Mouse (Mus musculus) ES-Bruce4 (cell line): ENCODE measurements around the gene Hkdc1. TPM values are rescaled to one million over a fixed set of nuclear protein-coding genes. Genes with fewer than 3 reads are reported as not detected.

Experiments
- H3K27ac ChIP-seq: 2 replicates; pipeline ENCODE4 v1.5.1; 2012; ENCODE audit warnings: low read length, inconsistent platforms; ENCODE audit not compliant: insufficient read depth
- H3K27me3 ChIP-seq: 2 replicates; pipeline ENCODE4 v1.6.1; 2012; ENCODE audit warnings: mild to moderate bottlenecking, low read length, inconsistent platforms; ENCODE audit not compliant: control insufficient read depth, poor library complexity, insufficient read depth, severe bottlenecking
- H3K36me3 ChIP-seq: 2 replicates; pipeline ENCODE4 v1.6.1; 2012; ENCODE audit warnings: inconsistent platforms, mild to moderate bottlenecking, low read length, moderate library complexity; ENCODE audit not compliant: control insufficient read depth, poor library complexity, insufficient read depth, severe bottlenecking
- H3K4me1 ChIP-seq: one replicate; pipeline ENCODE4 v1.8.1; 2011; ENCODE audit warnings: low read length; ENCODE audit not compliant: control insufficient read depth, insufficient read depth
- H3K4me3 ChIP-seq: 2 replicates; pipeline ENCODE4 v1.5.1; 2011; ENCODE audit warnings: low read depth, mild to moderate bottlenecking, low read length
- H3K9ac ChIP-seq: 2 replicates; pipeline ENCODE4 v1.6.1; 2012; ENCODE audit warnings: low read depth, mild to moderate bottlenecking, inconsistent platforms; ENCODE audit not compliant: poor library complexity, severe bottlenecking
- H3K9me3 ChIP-seq: replicated peaks from 2 replicates; pipeline ENCODE4 v1.6.1; 2012; ENCODE audit warnings: mild to moderate bottlenecking, low read length, inconsistent platforms; ENCODE audit not compliant: control insufficient read depth, poor library complexity, insufficient read depth, severe bottlenecking
- CTCF ChIP-seq: IDR thresholded peaks from one replicate; pipeline ENCODE4 v1.8.1; 2011; ENCODE audit warnings: low read depth, low read length
- EP300 ChIP-seq: IDR thresholded peaks from 2 replicates; pipeline ENCODE4 v1.6.1; 2011; ENCODE audit warnings: low read depth, low read length; ENCODE audit not compliant: insufficient read depth
- POLR2A ChIP-seq: IDR thresholded peaks from one replicate; pipeline ENCODE4 v1.8.1; 2011; ENCODE audit warnings: low read length; ENCODE audit not compliant: insufficient read depth
- polyA plus RNA-seq: library from polyadenylated mRNA; stranded (reverse); fragments of >200 nt; gene quantifications from 2 replicates; pipeline ENCODE4 v1.2.4, GENCODE M21; 2011; ENCODE audit warnings: low read depth; ENCODE audit not compliant: missing spikeins, insufficient read depth, insufficient read length

Hkdc1 gene
- polyA plus RNA-seq, 1 experiment = 0.16 TPM

DNA sequence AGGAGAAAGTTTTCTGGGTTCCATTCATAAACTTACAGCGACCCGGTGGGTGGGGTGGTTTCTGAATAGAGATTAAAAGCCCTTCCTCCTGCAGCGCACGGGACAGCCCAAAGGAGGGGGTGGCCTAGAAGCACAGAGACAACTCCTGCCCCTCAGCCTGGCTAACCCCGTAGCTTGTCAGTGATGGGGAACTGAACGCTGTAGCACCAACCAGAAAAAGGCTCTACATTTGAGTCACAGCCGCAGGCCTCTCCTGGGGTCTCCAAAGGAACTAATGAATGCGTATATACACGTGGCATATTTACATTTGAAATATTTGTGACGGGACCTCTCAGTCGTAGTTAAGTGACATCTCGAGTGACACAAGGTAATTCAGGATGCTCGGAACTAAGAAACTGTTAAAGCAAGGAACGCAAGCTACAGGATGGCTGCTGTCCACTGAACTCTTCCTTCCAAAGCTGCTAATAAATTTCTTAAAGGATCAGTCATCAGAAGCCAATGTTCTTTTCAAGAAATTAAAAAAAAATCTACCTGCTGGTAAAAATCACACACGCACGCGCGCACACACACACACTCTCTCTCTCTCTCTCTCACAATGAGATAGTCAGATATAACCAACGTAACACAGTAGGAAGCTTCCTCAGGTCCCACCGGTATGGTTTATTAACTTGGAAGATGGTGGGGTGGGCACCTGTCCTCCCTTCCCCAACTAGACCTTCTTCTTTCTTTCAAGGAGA, 87.4 kb downstream of the Hkdc1 start:
- no peak overlapping the region for H3K9ac ChIP-seq
- H3K27me3 ChIP-seq = no peaks in the 10 kb centered on the region
- H3K4me3 ChIP-seq = no peak overlapping the region
- peaks cover 14% of the 10 kb centered on the region for H3K4me1 ChIP-seq
- TF ChIP-seq POLR2A (no peak), CTCF (no peak), EP300 (no peak)
- H3K27ac ChIP-seq = no peak overlapping the region
- no peaks in the 10 kb centered on the region for H3K36me3 ChIP-seq
- H3K9me3 ChIP-seq = no peaks in the 10 kb centered on the region

DNA sequence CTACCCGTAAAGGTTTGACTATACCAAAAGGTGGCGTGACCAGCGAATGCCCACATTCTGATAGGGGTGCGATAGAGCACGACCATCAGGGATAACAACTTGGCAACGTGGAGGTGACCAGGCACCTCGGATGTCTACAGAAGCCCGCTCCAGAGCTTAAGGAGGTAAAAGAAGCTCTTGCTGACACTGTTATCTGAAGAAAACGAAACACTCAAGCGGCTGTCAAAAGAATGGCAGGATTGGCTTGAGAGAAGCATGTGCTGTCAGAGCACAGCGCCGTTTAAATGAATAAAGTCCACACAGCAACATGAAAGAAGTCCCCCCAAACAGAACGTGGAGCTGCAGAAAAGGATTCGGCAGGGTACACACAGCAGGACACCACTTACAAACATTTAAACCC, 89.0 kb downstream of the Hkdc1 start:
- H3K4me1 ChIP-seq = peaks cover 14% of the 10 kb centered on the region
- no peak for TF ChIP-seq POLR2A
- TF ChIP-seq EP300 = no peak
- TF ChIP-seq CTCF = no peak
- no peak overlapping the region for H3K27ac ChIP-seq

More for the DNA sequence above, 89.0 kb downstream of the Hkdc1 start:
- H3K9ac ChIP-seq = no peak overlapping the region
- H3K4me3 ChIP-seq = no peak overlapping the region
- no peaks in the 10 kb centered on the region for H3K27me3 ChIP-seq
- H3K36me3 ChIP-seq = no peaks in the 10 kb centered on the region
- H3K9me3 ChIP-seq = no peaks in the 10 kb centered on the region

Other genes with a start within 250 kb of the Hkdc1 start
- 8.5 and 10.4 TPM in 2 replicates for gene Tspan15, start 191.2 kb downstream of the Hkdc1 start, polyA plus RNA-seq
- not detected in 2 replicates for gene Tacr2, start 170.1 kb downstream of the Hkdc1 start, polyA plus RNA-seq
- 59.5 and 61.3 TPM in 2 replicates for gene Hk1, start 42.6 kb downstream of the Hkdc1 start, polyA plus RNA-seq
- not detected in 2 replicates for gene 4930507D05Rik, start 27.0 kb upstream of the Hkdc1 start, polyA plus RNA-seq
- gene Supv3l1, start 27.2 kb upstream of the Hkdc1 start, polyA plus RNA-seq = 40.6 and 41.0 TPM in 2 replicates
- 73.3 and 74.5 TPM in 2 replicates for gene Vps26a, start 64.3 kb upstream of the Hkdc1 start, polyA plus RNA-seq
- gene Srgn, start 105.0 kb upstream of the Hkdc1 start, polyA plus RNA-seq = 0.87 TPM in 1 of 2 replicates, not detected in the other
- gene Kif1bp, start 156.0 kb upstream of the Hkdc1 start, polyA plus RNA-seq = 26.2 and 28.3 TPM in 2 replicates
- 170 and 179 TPM in 2 replicates for gene Ddx21, start 179.8 kb upstream of the Hkdc1 start, polyA plus RNA-seq
- gene Ddx50, start 228.7 kb upstream of the Hkdc1 start, polyA plus RNA-seq = 96.5 and 115 TPM in 2 replicates